Comparison of ENCODE assay signal across 8 mouse cellular contexts in genomic region chr7:126200997-126201345, GRCm38 (mm10). TPM values are rescaled to one million over a fixed set of nuclear protein-coding genes. Genes with fewer than 3 reads are reported as not detected.
DNase-seq lines count a peak whose midpoint lies in the region; ATAC-seq and TF ChIP-seq lines count a peak whose summit lies in the region.

No protein-coding gene starts in this region.

- H3K4me1 ChIP-seq in kidney, embryonic 14.5 days (ENCODE audit: control insufficient read depth, insufficient read depth, low read length): peaks cover 13% of the 10 kb centered on the region; the same call in 1 of the 2 replicates
- H3K4me1 ChIP-seq in brown adipose tissue, adult 24 weeks (ENCODE audit: control insufficient read depth, insufficient read depth, insufficient read length, low read length): 0 out of 2 replicates have a peak, but pooled peaks cover 3% of the 10 kb centered on the region
- no peaks in the 10 kb centered on the region for H3K4me1 ChIP-seq in hindbrain, postnatal 0 days (ENCODE audit: insufficient read depth, low read length)
- H3K4me1 ChIP-seq in midbrain, embryonic 16.5 days (ENCODE audit: control insufficient read depth, insufficient read depth, low read length): peaks cover 25% of the 10 kb centered on the region

- 97% methylated on average over 4 of the region's 4 CpGs for WGBS in kidney, embryonic 14.5 days
- WGBS in hindbrain, postnatal 0 days: 96% methylated on average over 4 of the region's 4 CpGs
- WGBS in midbrain, embryonic 16.5 days: 97% methylated on average over 4 of the region's 4 CpGs

- no peak for TF ChIP-seq CTCF in hindbrain, postnatal 0 days (IDR thresholded peaks at IDR 0.05; ENCODE audit: low read depth)

- H3K36me3 ChIP-seq in kidney, embryonic 14.5 days (ENCODE audit: control insufficient read depth, insufficient read depth, low read length): no peaks in the 10 kb centered on the region
- H3K36me3 ChIP-seq in hindbrain, postnatal 0 days (ENCODE audit: insufficient read depth, low read length): no peaks in the 10 kb centered on the region
- H3K36me3 ChIP-seq in midbrain, embryonic 16.5 days (ENCODE audit: control insufficient read depth, insufficient read depth, low read length): no peaks in the 10 kb centered on the region

- no peak overlapping the region for H3K9ac ChIP-seq in kidney, embryonic 14.5 days (ENCODE audit: low read depth, low read length)
- H3K9ac ChIP-seq in hindbrain, postnatal 0 days (replicated peaks; ENCODE audit: low read length): no peak overlapping the region
- no peak overlapping the region; the same call in 1 of the 2 replicates for H3K9ac ChIP-seq in midbrain, embryonic 16.5 days (ENCODE audit: low read depth, low read length)

- H3K4me2 ChIP-seq in kidney, embryonic 14.5 days (replicated peaks; ENCODE audit: low read depth, low read length): peak overlapping the region; percentile 38
- peak overlapping the region; percentile 81 for H3K4me2 ChIP-seq in hindbrain, postnatal 0 days (ENCODE audit: low read depth, low read length)
- H3K4me2 ChIP-seq in midbrain, embryonic 16.5 days (ENCODE audit: low read length): peak overlapping the region; percentile 87

- H3K9me3 ChIP-seq in kidney, embryonic 14.5 days (ENCODE audit: control insufficient read depth, low read length): no peaks in the 10 kb centered on the region
- no peaks in the 10 kb centered on the region for H3K9me3 ChIP-seq in hindbrain, postnatal 0 days (ENCODE audit: low read length)
- no peaks in the 10 kb centered on the region for H3K9me3 ChIP-seq in midbrain, embryonic 16.5 days (replicated peaks; ENCODE audit: control insufficient read depth, low read length, poor library complexity, severe bottlenecking)

- 0 out of 2 replicates have a peak overlapping the region, but pooled peaks have one; percentile 8 for H3K27ac ChIP-seq in kidney, embryonic 14.5 days (ENCODE audit: low read depth, low read length)
- H3K27ac ChIP-seq in brown adipose tissue, adult 24 weeks (replicated peaks; ENCODE audit: low read depth, low read length): no peak overlapping the region
- no peak overlapping the region; the same call in 1 of the 2 replicates for H3K27ac ChIP-seq in hindbrain, postnatal 0 days
- peak overlapping the region; percentile 89 for H3K27ac ChIP-seq in midbrain, embryonic 16.5 days (ENCODE audit: low read length)

- DNase-seq in kidney, postnatal 36 days: no peak
- no peak for DNase-seq in hindbrain, postnatal 0 days (ENCODE audit: low spot score)
- DNase-seq in adipocyte (ENCODE audit: low spot score): no peak
- no peak for DNase-seq in B cell, adult 2 months
- no peak for DNase-seq in thymus, postnatal 36 days

- ATAC-seq in kidney, embryonic 14.5 days (ENCODE audit: low FRiP score, low TSS enrichment): no peak
- ATAC-seq in hindbrain, postnatal 0 days: no peak
- no peak for ATAC-seq in midbrain, embryonic 16.5 days

- H3K4me3 ChIP-seq in kidney, embryonic 14.5 days (ENCODE audit: low read length): peak overlapping the region; percentile 82
- peak overlapping the region; percentile 85; the same call in 1 of the 2 replicates for H3K4me3 ChIP-seq in brown adipose tissue, adult 24 weeks (ENCODE audit: insufficient read depth, low read depth, low read length)
- peak overlapping the region; percentile 96 for H3K4me3 ChIP-seq in hindbrain, postnatal 0 days (ENCODE audit: low read length)
- peak overlapping the region; percentile 94 for H3K4me3 ChIP-seq in midbrain, embryonic 16.5 days (ENCODE audit: low read depth, low read length)

- H3K27me3 ChIP-seq in kidney, embryonic 14.5 days (ENCODE audit: control insufficient read depth, insufficient read depth, low read length): no peaks in the 10 kb centered on the region
- H3K27me3 ChIP-seq in hindbrain, postnatal 0 days (ENCODE audit: insufficient read depth, low read length): no peaks in the 10 kb centered on the region
- H3K27me3 ChIP-seq in midbrain, embryonic 16.5 days (ENCODE audit: control insufficient read depth, insufficient read depth, low read depth, low read length): no peaks in the 10 kb centered on the region

RNA-seq across cellular contexts. Expression of gene Xpo6, which starts 0.7 kb away (rescaled TPM):
- 52.5 and 77.9 TPM in 2 replicates for polyA plus RNA-seq in kidney, embryonic 14.5 days (2014; fragmentation: Nextera tagmentation; extraction: Ambion mirVana)
- polyA plus RNA-seq in brown adipose tissue, adult 24 weeks (2012; ENCODE audit: insufficient read depth, insufficient read length, missing spikeins): 19.7 and 25.2 TPM in 2 replicates
- total RNA-seq in hindbrain, postnatal 0 days (2014; rRNA removed): 124 and 147 TPM in 2 replicates
- 41.8 and 45.4 TPM in 2 replicates for polyA plus RNA-seq in hindbrain, postnatal 0 days (2015; fragmentation: Nextera tagmentation; extraction: Ambion mirVana)
- polyA plus RNA-seq in midbrain, embryonic 16.5 days (2015; fragmentation: Nextera tagmentation; extraction: Ambion mirVana): 49.7 and 51.0 TPM in 2 replicates

Comparison
In these comparisons a context has a peak if more than half of its experiments do, and no peak if none do; other contexts are left out.
1. H3K27ac ChIP-seq: peak in kidney, embryonic 14.5 days (single experiment) and midbrain, embryonic 16.5 days (single experiment); none in brown adipose tissue, adult 24 weeks (single experiment) and hindbrain, postnatal 0 days (single experiment).
2. Peak in every context shown above with its lines, with median percentiles within 50 percentile points of each other: H3K4me2 ChIP-seq and H3K4me3 ChIP-seq.